Mouse (Mus musculus) stomach, embryonic 16.5 days (tissue): ENCODE data around the gene Fbxo22. TPM values are rescaled to one million over a fixed set of nuclear protein-coding genes. Genes with fewer than 3 reads are reported as not detected.

Experiments used
- ATAC-seq: fragments of 200-750 bp; cut with Nextera tagmentation; 2 replicates; pipeline ENCODE4 v1.8.0; 2017; ENCODE audit warnings: moderate number of reproducible peaks, moderate TSS enrichment; ENCODE audit not compliant: insufficient read depth, low FRiP score
- H3K27ac ChIP-seq: fragments of 300-500 bp; sonication (generic); 2 replicates; pipeline ENCODE4 v1.5.1; 2014; ENCODE audit warnings: low read length
- H3K27me3 ChIP-seq: fragments of 300-500 bp; sonication (generic); 2 replicates; pipeline ENCODE4 v1.6.1; 2014; ENCODE audit warnings: low read length, control low read depth, mixed read lengths; ENCODE audit not compliant: control insufficient read depth, insufficient read depth
- H3K36me3 ChIP-seq: fragments of 300-500 bp; sonication (generic); 2 replicates; pipeline ENCODE4 v1.6.1; 2014; ENCODE audit warnings: low read length; ENCODE audit not compliant: control insufficient read depth, insufficient read depth
- H3K4me1 ChIP-seq: fragments of 300-500 bp; sonication (generic); 2 replicates; pipeline ENCODE4 v1.6.1; 2014; ENCODE audit warnings: low read length, control low read depth, mixed read lengths; ENCODE audit not compliant: control insufficient read depth, insufficient read depth
- H3K4me2 ChIP-seq: fragments of 300-500 bp; sonication (generic); 2 replicates; pipeline ENCODE4 v1.6.1; 2014; ENCODE audit warnings: low read depth, low read length, mixed read lengths
- H3K4me3 ChIP-seq: fragments of 300-500 bp; sonication (generic); replicated peaks from 2 replicates; pipeline ENCODE4 v1.5.1; 2014; ENCODE audit warnings: mild to moderate bottlenecking, low read length
- H3K9ac ChIP-seq: fragments of 300-500 bp; sonication (generic); 2 replicates; pipeline ENCODE4 v1.6.1; 2014; ENCODE audit warnings: low read length
- H3K9me3 ChIP-seq: fragments of 300-500 bp; sonication (generic); replicated peaks from 2 replicates; pipeline ENCODE4 v1.6.1; 2016; ENCODE audit warnings: low read length, control low read depth; ENCODE audit not compliant: control insufficient read depth
- WGBS: fragments of 180-500 bp; shearing (Covaris S2); extraction: QIAGEN DNeasy Blood & Tissue Kit; methylation state at CpG from one replicate; pipeline ENCODE4 v1.1.7; 2014; 5-methylcytosine and 5-hydroxymethylcytosine counted together
- polyA plus RNA-seq: library from polyadenylated mRNA; unstranded; fragments of >200 nt; fragmentation: Nextera tagmentation; extraction: Ambion mirVana; gene quantifications from 2 replicates; pipeline ENCODE4 v1.2.1, GENCODE M21; 2015

Fbxo22 gene
- polyA plus RNA-seq, 1 experiment from 2014 or later, result 50.8 TPM

DNA sequence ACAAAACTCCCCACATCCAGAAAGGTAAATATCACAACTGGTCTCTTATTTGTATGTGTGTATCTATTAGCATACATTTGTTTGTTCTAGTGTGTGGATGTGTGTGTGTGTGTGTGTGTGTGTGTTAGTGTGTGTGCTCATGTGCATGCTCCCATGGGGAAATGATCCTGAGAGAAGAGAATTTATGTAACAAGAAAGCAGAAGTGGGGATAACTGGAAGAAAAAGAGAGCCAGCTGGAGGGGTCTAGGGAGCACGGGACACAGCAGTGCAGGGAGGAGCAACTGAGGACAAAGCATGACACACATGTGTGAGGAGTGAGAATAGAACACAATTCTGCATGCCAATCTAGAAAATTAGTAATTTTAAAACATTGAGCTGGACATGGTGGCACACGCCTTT is 48.4 kb downstream of the Fbxo22 start:
- Histone ChIP-seq H3K4me1 (no peaks in the 10 kb centered on the region), H3K9ac (no peak overlapping the region), H3K27ac (no peak overlapping the region), H3K36me3 (no peaks in the 10 kb centered on the region), H3K9me3 (no peaks in the 10 kb centered on the region), H3K27me3 (no peaks in the 10 kb centered on the region), H3K4me2 (no peak overlapping the region), H3K4me3 (no peak overlapping the region)
- 77% methylated on average over 2 of the region's 2 CpGs for WGBS
- no peak for ATAC-seq

- Histone ChIP-seq H3K4me2 (no peak overlapping the region), H3K4me1 (no peaks in the 10 kb centered on the region), H3K9me3 (no peaks in the 10 kb centered on the region), H3K9ac (no peak overlapping the region), H3K36me3 (no peaks in the 10 kb centered on the region), H3K27ac (no peak overlapping the region), H3K27me3 (no peaks in the 10 kb centered on the region), H3K4me3 (no peak overlapping the region)
- no peak for ATAC-seq
- WGBS, result 69% methylated on average over 6 of the region's 6 CpGs
These were observed 51.0 kb downstream of the Fbxo22 start for GRCm38 (mm10) chr9:55259741-55260140.

GRCm38 (mm10) chr9:55264356-55265302 is 55.9 kb downstream of the Fbxo22 start:
- H3K36me3 ChIP-seq, result no peaks in the 10 kb centered on the region
- no peak overlapping the region for H3K9ac ChIP-seq
- no peaks in the 10 kb centered on the region for H3K4me1 ChIP-seq
- ATAC-seq, result no peak
- no peaks in the 10 kb centered on the region for H3K9me3 ChIP-seq
- H3K27ac ChIP-seq, result no peak overlapping the region
- 55% methylated on average over 8 of the region's 8 CpGs for WGBS
- no peaks in the 10 kb centered on the region for H3K27me3 ChIP-seq
- no peak overlapping the region for H3K4me2 ChIP-seq
- H3K4me3 ChIP-seq, result no peak overlapping the region

DNA sequence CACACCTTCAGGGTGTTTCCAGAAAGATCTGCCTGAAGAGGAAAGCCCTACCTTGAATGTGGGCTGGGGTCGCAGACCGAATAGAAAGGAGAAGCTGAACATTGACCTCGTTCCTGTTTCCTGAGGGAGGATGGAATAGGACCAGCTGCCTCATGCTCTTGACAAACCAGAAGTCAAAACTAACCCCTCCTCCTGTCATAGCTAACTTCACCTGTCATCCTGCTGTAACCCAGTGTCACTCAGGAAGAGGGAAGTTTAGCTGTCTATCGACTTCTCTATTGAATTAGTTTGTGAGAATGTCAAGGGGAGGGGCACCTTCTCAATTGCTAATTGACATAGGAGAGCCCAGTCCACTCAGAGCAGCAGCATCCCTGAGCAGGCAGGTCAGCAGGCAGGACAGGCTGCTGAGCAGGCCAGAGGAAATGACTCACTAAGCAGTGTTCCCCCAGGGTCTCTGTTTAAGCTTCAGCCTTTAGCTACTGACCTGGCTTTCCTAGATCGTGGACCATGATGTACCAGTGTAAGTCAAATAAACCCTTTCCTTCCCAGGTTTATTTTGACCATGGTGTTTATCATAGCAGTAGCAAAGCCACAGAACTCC is 63.3 kb downstream of the Fbxo22 start:
- ATAC-seq, result no peak
- no peaks in the 10 kb centered on the region for H3K4me1 ChIP-seq
- H3K4me3 ChIP-seq, result no peak overlapping the region
- no peak overlapping the region for H3K27ac ChIP-seq
- no peak overlapping the region for H3K9ac ChIP-seq
- H3K27me3 ChIP-seq, result no peaks in the 10 kb centered on the region
- no peaks in the 10 kb centered on the region for H3K36me3 ChIP-seq
- 52% methylated on average over 5 of the region's 5 CpGs for WGBS
- no peak overlapping the region for H3K4me2 ChIP-seq
- no peaks in the 10 kb centered on the region for H3K9me3 ChIP-seq

GRCm38 (mm10) chr9:55273906-55274305 is 65.2 kb downstream of the Fbxo22 start:
- Histone ChIP-seq H3K27ac (no peak overlapping the region), H3K9me3 (no peaks in the 10 kb centered on the region), H3K27me3 (no peaks in the 10 kb centered on the region), H3K9ac (no peak overlapping the region), H3K36me3 (no peaks in the 10 kb centered on the region), H3K4me3 (no peak overlapping the region), H3K4me1 (no peaks in the 10 kb centered on the region), H3K4me2 (no peak overlapping the region)
- ATAC-seq, result no peak
- 69% methylated on average over 4 of the region's 4 CpGs for WGBS

Other genes starting within 250 kb of the Fbxo22 start
- gene Chrna5, start 228.0 kb upstream of the Fbxo22 start, polyA plus RNA-seq, result 0.44 TPM in 2 replicates
- gene Chrna3, start 182.4 kb upstream of the Fbxo22 start, polyA plus RNA-seq, result 7.3 TPM in 2 replicates
- gene Chrnb4, start 160.1 kb upstream of the Fbxo22 start, polyA plus RNA-seq, result 3.6 and 3.7 TPM in 2 replicates
- gene Ube2q2, start 60.1 kb upstream of the Fbxo22 start, polyA plus RNA-seq, result 14.3 and 15.8 TPM in 2 replicates
- gene Nrg4, start 117.9 kb downstream of the Fbxo22 start, polyA plus RNA-seq, result 1.00 and 1.1 TPM in 2 replicates
- 1.2 TPM in 2 replicates for gene Tmem266, start 118.0 kb downstream of the Fbxo22 start, polyA plus RNA-seq